Mouse (Mus musculus): ENCODE measurements around the gene Limk2.

The Limk2 gene

GRCm38 (mm10) chr11:3305821-3306220 lies 103.2 kb downstream of the Limk2 start:
- intact Hi-C loops (cut with DNase I), result no loop called here

- intact Hi-C loops (cut with DNase I), result no loop called here
Observed at GRCm38 (mm10) chr11:3302792-3303191, 106.2 kb downstream of the Limk2 start.

GRCm38 (mm10) chr11:3302385-3302784 lies 106.6 kb downstream of the Limk2 start:
- intact Hi-C loops (cut with DNase I), result no loop called here

GRCm38 (mm10) chr11:3301075-3301474 lies 107.9 kb downstream of the Limk2 start:
- intact Hi-C loops (cut with DNase I), result no loop called here

- intact Hi-C loops (cut with DNase I), result no loop called here
Observed at GRCm38 (mm10) chr11:3298813-3299185, 110.2 kb downstream of the Limk2 start.

GRCm38 (mm10) chr11:3297871-3298812 lies 110.8 kb downstream of the Limk2 start:
- intact Hi-C loops (cut with DNase I), result no loop called here

- intact Hi-C loops (cut with DNase I), result no loop called here
Observed at GRCm38 (mm10) chr11:3296056-3296455, 112.9 kb downstream of the Limk2 start.

- intact Hi-C loops (cut with DNase I), result no loop called here
Observed at GRCm38 (mm10) chr11:3294641-3295040, 114.3 kb downstream of the Limk2 start.

Measured in adrenal gland (tissue).